Mouse (Mus musculus): ENCODE data around the gene Parp12.

DNA sequence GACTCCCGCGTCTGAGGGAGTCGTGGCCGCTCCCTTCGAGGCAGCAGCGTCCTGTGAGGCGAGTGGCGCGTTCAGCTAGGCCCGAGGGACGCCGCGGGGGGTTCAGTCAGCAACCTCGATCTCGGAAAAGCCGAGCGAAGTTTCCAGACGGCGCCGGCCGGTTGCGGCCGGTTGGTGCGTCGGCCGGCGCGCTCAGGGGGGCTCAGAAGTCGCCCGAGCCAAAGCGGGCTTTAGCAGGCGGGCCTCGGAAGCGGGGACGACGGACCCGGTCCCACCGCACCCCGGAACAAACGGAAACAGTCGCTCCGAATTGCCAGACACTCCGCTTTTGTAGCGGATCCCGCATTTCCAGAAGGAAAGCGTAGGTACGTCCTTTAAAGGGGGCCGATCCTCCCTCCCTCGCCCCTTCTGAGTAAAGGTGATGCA is 320 bp upstream of the Parp12 start:
- TF ChIP-seq CTCF (IDR thresholded peaks at IDR 0.05; ENCODE audit: low read depth, low read length) (no peak), POLR2AphosphoS5 (IDR thresholded peaks at IDR 0.05; ENCODE audit: insufficient replicate concordance, low read depth, low read length) (no peak), GATA1 (IDR thresholded peaks at IDR 0.05; ENCODE audit: borderline replicate concordance, low read length) (no peak), TAL1 (conservative IDR thresholded peaks at IDR 0.05; ENCODE audit: low read depth, low read length) (no peak), GATA2 (IDR thresholded peaks at IDR 0.05; ENCODE audit: borderline replicate concordance, low read depth, low read length) (no peak)

Measured in G1E (cell line).